Mouse (Mus musculus) bone marrow macrophage, adult 2 months (primary cell): ENCODE measurements around the gene Cfap97. TPM values are rescaled to one million over a fixed set of nuclear protein-coding genes. Genes with fewer than 3 reads are reported as not detected.

Source experiments
- H3K27ac ChIP-seq: 2 replicates; pipeline ENCODE4 v1.5.1; 2012; ENCODE audit warnings: low read depth, low read length; ENCODE audit not compliant: insufficient read depth
- H3K4me1 ChIP-seq: 2 replicates; pipeline ENCODE4 v1.6.1; 2012; ENCODE audit warnings: low read length; ENCODE audit not compliant: control insufficient read depth, insufficient read depth
- H3K4me3 ChIP-seq: 2 replicates; pipeline ENCODE4 v1.5.1; 2012; ENCODE audit warnings: mild to moderate bottlenecking, low read length, moderate library complexity; ENCODE audit not compliant: insufficient read depth
- CTCF ChIP-seq: IDR thresholded peaks from 2 replicates; pipeline ENCODE4 v1.5.1; 2012; ENCODE audit warnings: low read depth, mild to moderate bottlenecking, low read length, moderate library complexity
- POLR2A ChIP-seq: IDR thresholded peaks from 2 replicates; pipeline ENCODE4 v1.6.1; 2012; ENCODE audit warnings: mild to moderate bottlenecking, low read depth, low read length, borderline replicate concordance
- polyA plus RNA-seq: library from polyadenylated mRNA; stranded (reverse); fragments of >200 nt; gene quantifications from 2 replicates; pipeline ENCODE4 v1.2.4, GENCODE M21; 2012; ENCODE audit not compliant: missing spikeins, insufficient read depth, insufficient read length

Gene Cfap97
- polyA plus RNA-seq, 1 experiment, result 14.1 TPM

GRCm38 (mm10) chr8:46197673-46198072 is 46.1 kb downstream of the Cfap97 start:
- peaks cover 3% of the 10 kb centered on the region for H3K4me1 ChIP-seq
- no peak overlapping the region for H3K4me3 ChIP-seq
- TF ChIP-seq CTCF (no peak), POLR2A (no peak)
- no peak overlapping the region for H3K27ac ChIP-seq

GRCm38 (mm10) chr8:46202350-46202749 is 50.8 kb downstream of the Cfap97 start:
- TF ChIP-seq CTCF, result no peak
- no peak for TF ChIP-seq POLR2A
- Histone ChIP-seq H3K4me1 (no peaks in the 10 kb centered on the region), H3K27ac (no peak overlapping the region), H3K4me3 (no peak overlapping the region)

GRCm38 (mm10) chr8:46204301-46204700 is 52.7 kb downstream of the Cfap97 start:
- Histone ChIP-seq H3K27ac (no peak overlapping the region), H3K4me1 (peaks cover 4% of the 10 kb centered on the region), H3K4me3 (no peak overlapping the region)
- TF ChIP-seq CTCF, result no peak

- no peak overlapping the region for H3K27ac ChIP-seq
- TF ChIP-seq CTCF, result no peak
- TF ChIP-seq POLR2A, result no peak
- H3K4me1 ChIP-seq, result peaks cover 12% of the 10 kb centered on the region
- no peak overlapping the region for H3K4me3 ChIP-seq
Observed at GRCm38 (mm10) chr8:46204974-46205640, 53.5 kb downstream of the Cfap97 start.

GRCm38 (mm10) chr8:46206107-46206506 is 54.5 kb downstream of the Cfap97 start:
- Histone ChIP-seq H3K4me1 (peaks cover 12% of the 10 kb centered on the region), H3K4me3 (no peak overlapping the region), H3K27ac (no peak overlapping the region)
- TF ChIP-seq CTCF (no peak), POLR2A (no peak)

GRCm38 (mm10) chr8:46208354-46208753 is 56.8 kb downstream of the Cfap97 start:
- peaks cover 17% of the 10 kb centered on the region for H3K4me1 ChIP-seq
- TF ChIP-seq CTCF, result no peak
- H3K27ac ChIP-seq, result no peak overlapping the region
- no peak overlapping the region for H3K4me3 ChIP-seq

- H3K4me1 ChIP-seq, result peaks cover 17% of the 10 kb centered on the region
- H3K4me3 ChIP-seq, result no peak overlapping the region
- H3K27ac ChIP-seq, result no peak overlapping the region
- TF ChIP-seq POLR2A, result no peak
- TF ChIP-seq CTCF, result no peak
Observed at GRCm38 (mm10) chr8:46209057-46209456, 57.5 kb downstream of the Cfap97 start.

GRCm38 (mm10) chr8:46210404-46211315 is 59.1 kb downstream of the Cfap97 start, which contains the start of gene Slc25a4:
TSS of gene Slc25a4 (minus strand) at chr8:46211284.
- H3K4me3 ChIP-seq, result peak within 1 kb of the TSS; percentile 77
- TF ChIP-seq POLR2A, result peak; percentile 95; the same call in 1 of the 2 replicates
- TF ChIP-seq CTCF, result no peak
- H3K4me1 ChIP-seq, result peaks cover 17% of the 10 kb centered on the region
- H3K27ac ChIP-seq, result peak within 1 kb of the TSS; percentile 69

- no peak for TF ChIP-seq POLR2A
- no peak for TF ChIP-seq CTCF
- peak overlapping the region; percentile 66; the same call in 1 of the 2 replicates for H3K27ac ChIP-seq
- H3K4me3 ChIP-seq, result peak overlapping the region; percentile 77
- peaks cover 17% of the 10 kb centered on the region for H3K4me1 ChIP-seq
Observed at GRCm38 (mm10) chr8:46211611-46212071, 60.1 kb downstream of the Cfap97 start.

GRCm38 (mm10) chr8:46212194-46212593 is 60.6 kb downstream of the Cfap97 start:
- no peak overlapping the region for H3K27ac ChIP-seq
- TF ChIP-seq CTCF (no peak), POLR2A (no peak)
- H3K4me3 ChIP-seq, result no peak overlapping the region
- H3K4me1 ChIP-seq, result peaks cover 17% of the 10 kb centered on the region
